Mouse (Mus musculus) hindbrain, embryonic 10.5 days (tissue): ENCODE measurements around the gene Ttll11. TPM values are rescaled to one million over a fixed set of nuclear protein-coding genes. Genes with fewer than 3 reads are reported as not detected.

Experiments used
- DNase-seq: peaks from one replicate; pipeline ENCODE4 v3.0.0-alpha.2; 2017; ENCODE audit warnings: low spot score
- H3K27ac ChIP-seq: fragments of 300-500 bp; sonication (generic); 2 replicates; pipeline ENCODE4 v1.5.1; 2016; ENCODE audit warnings: mild to moderate bottlenecking, moderate library complexity
- H3K27me3 ChIP-seq: fragments of 300-500 bp; sonication (generic); 2 replicates; pipeline ENCODE4 v1.6.1; 2016; ENCODE audit warnings: mild to moderate bottlenecking; ENCODE audit not compliant: poor library complexity, insufficient read depth, severe bottlenecking
- H3K36me3 ChIP-seq: fragments of 300-500 bp; sonication (generic); 2 replicates; pipeline ENCODE4 v1.6.1; 2016; ENCODE audit warnings: mild to moderate bottlenecking, moderate library complexity
- H3K4me1 ChIP-seq: fragments of 300-500 bp; sonication (generic); replicated peaks from 2 replicates; pipeline ENCODE4 v1.6.1; 2016; ENCODE audit warnings: mild to moderate bottlenecking
- H3K4me3 ChIP-seq: fragments of 300-500 bp; sonication (generic); 2 replicates; pipeline ENCODE4 v1.5.1; 2016; ENCODE audit warnings: mild to moderate bottlenecking, moderate library complexity
- H3K9me3 ChIP-seq: fragments of 300-500 bp; sonication (generic); 2 replicates; pipeline ENCODE4 v1.6.1; 2016; ENCODE audit warnings: mild to moderate bottlenecking, moderate library complexity
- WGBS: fragments of 180-500 bp; shearing (Covaris S2); methylation state at CpG from one replicate; pipeline ENCODE4 v1.1.7; 2016; 5-methylcytosine and 5-hydroxymethylcytosine counted together
- polyA plus RNA-seq: library from polyadenylated mRNA; unstranded; fragments of >200 nt; fragmentation: Nextera tagmentation; extraction: Ambion mirVana; gene quantifications from 2 replicates; pipeline ENCODE4 v1.2.1, GENCODE M21; 2016

The Ttll11 gene
- polyA plus RNA-seq, 1 experiment from 2014 or later: 1.6 TPM

DNA sequence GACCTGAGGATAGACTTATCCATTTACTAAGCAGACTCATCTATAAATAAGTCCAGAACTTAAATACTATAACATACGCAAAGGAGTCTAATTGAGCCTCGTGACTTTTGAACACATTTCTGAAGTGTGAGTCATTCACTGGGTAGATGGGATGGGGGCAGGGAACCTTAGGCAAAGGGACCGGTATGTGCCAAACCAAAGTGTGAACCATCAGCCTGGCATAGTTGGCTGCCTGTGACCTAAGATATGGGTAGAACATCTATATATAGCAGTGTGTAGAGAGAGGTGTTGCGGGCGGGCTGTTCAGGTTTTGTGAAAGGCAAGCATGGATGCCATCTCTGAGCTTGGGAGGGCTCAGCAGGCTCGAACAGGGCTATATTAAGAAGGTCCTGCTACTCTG is 14.6 kb upstream of the Ttll11 start:
- H3K4me3 ChIP-seq: no peak overlapping the region
- H3K36me3 ChIP-seq: no peaks in the 10 kb centered on the region
- no peak for DNase-seq
- H3K27me3 ChIP-seq: no peaks in the 10 kb centered on the region; the same call in 1 of the 2 replicates
- no peak overlapping the region for H3K27ac ChIP-seq
- 89% methylated on average over 6 of the region's 6 CpGs for WGBS
- H3K4me1 ChIP-seq: no peaks in the 10 kb centered on the region
- H3K9me3 ChIP-seq: no peaks in the 10 kb centered on the region

DNA sequence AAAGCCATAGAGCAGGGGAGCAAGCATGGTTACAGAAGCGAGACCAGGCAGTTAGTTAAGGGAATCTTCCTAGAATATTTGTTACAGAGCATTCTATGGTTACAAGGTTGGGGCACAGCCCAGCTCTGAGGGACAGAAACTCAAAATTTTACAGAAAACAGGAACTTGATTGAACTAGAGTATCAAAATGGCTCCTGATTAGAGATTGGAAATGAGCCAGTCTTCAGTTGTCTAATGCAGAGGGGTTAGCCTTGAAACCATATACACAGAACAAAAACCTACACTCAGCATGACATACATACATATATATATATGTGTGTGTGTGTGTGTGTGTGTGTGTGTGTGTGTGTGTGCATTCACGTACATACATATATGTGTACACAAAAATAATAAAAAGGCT is 13.8 kb upstream of the Ttll11 start:
- H3K36me3 ChIP-seq: no peaks in the 10 kb centered on the region
- H3K4me3 ChIP-seq: no peak overlapping the region
- H3K27ac ChIP-seq: no peak overlapping the region
- H3K9me3 ChIP-seq: no peaks in the 10 kb centered on the region
- H3K27me3 ChIP-seq: no peaks in the 10 kb centered on the region; the same call in 1 of the 2 replicates
- no peaks in the 10 kb centered on the region for H3K4me1 ChIP-seq
- DNase-seq: no peak
- WGBS: 85% methylated on average over 2 of the region's 2 CpGs

- Histone ChIP-seq H3K4me3 (no peak overlapping the region), H3K27ac (no peak overlapping the region), H3K4me1 (no peaks in the 10 kb centered on the region), H3K9me3 (no peaks in the 10 kb centered on the region), H3K36me3 (no peaks in the 10 kb centered on the region), H3K27me3 (no peaks in the 10 kb centered on the region; the same call in 1 of the 2 replicates)
- 87% methylated on average over 3 of the region's 3 CpGs for WGBS
- DNase-seq: no peak
Measured at GRCm38 (mm10) chr2:35992259-35992658, 12.5 kb upstream of the Ttll11 start.

GRCm38 (mm10) chr2:35983869-35984268 is 4.2 kb upstream of the Ttll11 start:
- peak; percentile 69 for DNase-seq
- WGBS: 3% methylated on average over 7 of the region's 7 CpGs
- no peak overlapping the region for H3K4me3 ChIP-seq
- H3K27me3 ChIP-seq: peaks cover 11% of the 10 kb centered on the region
- H3K36me3 ChIP-seq: no peaks in the 10 kb centered on the region
- H3K27ac ChIP-seq: no peak overlapping the region
- H3K4me1 ChIP-seq: peaks cover 6% of the 10 kb centered on the region
- no peaks in the 10 kb centered on the region for H3K9me3 ChIP-seq

- no peak overlapping the region for H3K27ac ChIP-seq
- H3K4me3 ChIP-seq: no peak overlapping the region
- 78% methylated on average over 3 of the region's 3 CpGs for WGBS
- no peaks in the 10 kb centered on the region for H3K9me3 ChIP-seq
- no peak for DNase-seq
- peaks cover 11% of the 10 kb centered on the region for H3K27me3 ChIP-seq
- H3K36me3 ChIP-seq: 0 out of 2 replicates have a peak, but pooled peaks cover 2% of the 10 kb centered on the region
- H3K4me1 ChIP-seq: peaks cover 26% of the 10 kb centered on the region
Measured at GRCm38 (mm10) chr2:35981872-35982271, 2.2 kb upstream of the Ttll11 start.

GRCm38 (mm10) chr2:35978941-35979643 is 621 bp downstream of the Ttll11 start:
- peaks cover 4% of the 10 kb centered on the region; the same call in 1 of the 2 replicates for H3K27me3 ChIP-seq
- H3K4me1 ChIP-seq: peaks cover 26% of the 10 kb centered on the region
- DNase-seq: no peak
- 0 out of 2 replicates have a peak, but pooled peaks cover 5% of the 10 kb centered on the region for H3K36me3 ChIP-seq
- WGBS: under 1% methylated on average over 76 of the region's 76 CpGs
- peak overlapping the region; percentile 92 for H3K27ac ChIP-seq
- H3K4me3 ChIP-seq: peak overlapping the region; percentile 92
- no peaks in the 10 kb centered on the region for H3K9me3 ChIP-seq

GRCm38 (mm10) chr2:35978276-35978933 is 1.3 kb downstream of the Ttll11 start:
- Histone ChIP-seq H3K36me3 (0 out of 2 replicates have a peak, but pooled peaks cover 5% of the 10 kb centered on the region), H3K27me3 (peaks cover 4% of the 10 kb centered on the region; the same call in 1 of the 2 replicates), H3K4me3 (peak overlapping the region; percentile 92), H3K4me1 (peaks cover 26% of the 10 kb centered on the region), H3K9me3 (no peaks in the 10 kb centered on the region), H3K27ac (peak overlapping the region; percentile 92)
- DNase-seq: no peak
- WGBS: 36% methylated on average over 15 of the region's 15 CpGs

DNA sequence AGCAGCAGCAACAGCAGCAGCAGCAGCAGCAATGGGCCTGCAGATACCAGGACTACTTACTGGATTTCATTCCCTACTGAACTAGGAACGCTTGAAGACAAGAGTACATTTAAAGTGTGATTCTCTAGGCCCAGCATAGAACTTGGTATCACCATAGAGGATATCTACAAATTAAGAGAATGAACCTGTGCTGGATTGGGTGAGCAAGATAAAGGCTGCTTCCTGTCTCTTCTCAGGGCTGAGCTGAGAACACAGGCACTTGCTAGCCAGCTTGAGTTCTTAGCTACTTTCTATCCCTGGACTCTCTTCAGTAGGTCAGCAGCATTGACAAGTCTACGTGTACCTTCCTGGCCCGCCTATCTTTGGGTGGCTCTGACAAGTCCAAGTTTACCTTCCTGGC is 2.0 kb downstream of the Ttll11 start:
- Histone ChIP-seq H3K27ac (no peak overlapping the region), H3K4me1 (peaks cover 26% of the 10 kb centered on the region), H3K9me3 (no peaks in the 10 kb centered on the region), H3K27me3 (peaks cover 4% of the 10 kb centered on the region; the same call in 1 of the 2 replicates), H3K36me3 (0 out of 2 replicates have a peak, but pooled peaks cover 5% of the 10 kb centered on the region), H3K4me3 (peak overlapping the region; percentile 92; the same call in 1 of the 2 replicates)
- no peak for DNase-seq
- 94% methylated on average over 3 of the region's 3 CpGs for WGBS

GRCm38 (mm10) chr2:35972259-35973001 is 7.3 kb downstream of the Ttll11 start:
- H3K27me3 ChIP-seq: no peaks in the 10 kb centered on the region
- WGBS: 75% methylated on average over 6 of the region's 6 CpGs
- no peak overlapping the region for H3K27ac ChIP-seq

GRCm38 (mm10) chr2:35965883-35966513 is 13.7 kb downstream of the Ttll11 start:
- Histone ChIP-seq H3K4me1 (peaks cover 17% of the 10 kb centered on the region), H3K9me3 (no peaks in the 10 kb centered on the region), H3K36me3 (no peaks in the 10 kb centered on the region), H3K27ac (no peak overlapping the region), H3K4me3 (no peak overlapping the region), H3K27me3 (no peaks in the 10 kb centered on the region)
- DNase-seq: no peak
- WGBS: 85% methylated on average over 10 of the region's 10 CpGs

More at GRCm38 (mm10) chr2:35972259-35973001, 7.3 kb downstream of the Ttll11 start:
- Histone ChIP-seq H3K4me1 (peaks cover 11% of the 10 kb centered on the region), H3K4me3 (no peak overlapping the region), H3K36me3 (0 out of 2 replicates have a peak, but pooled peaks cover 5% of the 10 kb centered on the region), H3K9me3 (no peaks in the 10 kb centered on the region)
- no peak for DNase-seq

GRCm38 (mm10) chr2:35963280-35963679 is 16.4 kb downstream of the Ttll11 start:
- 76% methylated on average over 2 of the region's 2 CpGs for WGBS
- Histone ChIP-seq H3K4me3 (no peak overlapping the region), H3K9me3 (no peaks in the 10 kb centered on the region), H3K27ac (no peak overlapping the region), H3K4me1 (peaks cover 11% of the 10 kb centered on the region), H3K36me3 (no peaks in the 10 kb centered on the region), H3K27me3 (no peaks in the 10 kb centered on the region)
- no peak for DNase-seq

DNA sequence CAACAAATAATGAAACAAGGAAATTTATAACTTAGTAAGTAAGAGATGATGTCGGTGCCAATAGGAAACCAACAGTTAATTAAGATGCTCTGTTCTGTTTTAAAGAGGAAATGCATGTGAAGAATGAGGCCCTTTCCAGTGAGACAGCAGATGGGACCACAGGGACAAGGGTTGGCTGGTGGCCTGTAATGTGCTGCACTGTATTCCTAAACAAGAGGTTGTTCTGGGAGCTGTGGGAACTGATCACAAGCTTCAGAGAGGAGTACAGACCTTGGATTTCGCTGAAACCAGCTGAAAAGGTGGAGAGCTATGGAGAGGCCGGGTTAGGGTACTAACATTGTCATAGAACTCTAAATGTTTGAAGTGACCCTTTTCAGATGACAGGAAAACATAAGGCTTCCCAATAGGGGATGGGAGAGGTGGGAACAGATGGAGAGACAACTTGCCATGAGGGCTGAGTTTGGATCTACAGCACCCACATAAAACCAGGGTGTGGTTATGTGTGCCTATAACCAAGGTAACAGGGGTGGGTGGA is 18.1 kb downstream of the Ttll11 start:
- no peak overlapping the region for H3K27ac ChIP-seq
- no peak for DNase-seq
- no peak overlapping the region for H3K4me3 ChIP-seq
- H3K9me3 ChIP-seq: no peaks in the 10 kb centered on the region
- no peaks in the 10 kb centered on the region for H3K27me3 ChIP-seq
- no peaks in the 10 kb centered on the region for H3K36me3 ChIP-seq
- WGBS: 89% methylated on average over 3 of the region's 3 CpGs
- peaks cover 11% of the 10 kb centered on the region for H3K4me1 ChIP-seq
